Mouse (Mus musculus) v-Abl transformed pro-B cells (cell line): ENCODE results near the gene Tubb2b.
"Not testable (repeated sequence)": the region's sequence is repeated elsewhere in the genome, so short reads cannot be mapped to it uniquely, and the experiment has no call there.

Experiments used
- in situ Hi-C, 2 experiments: fragments of 400-800 bp; cut with MboI; formaldehyde crosslinking; loops; one replicate each; pipeline ENCODE4 v1.15.1; 2025; ENCODE audit not compliant: unreplicated experiment in 2 of 2

The Tubb2b gene

GRCm38 (mm10) chr13:34112369-34113081 lies 17.7 kb downstream of the Tubb2b start:
- in situ Hi-C loops, result no loop called here

- in situ Hi-C loops, result no loop called here
Observed at GRCm38 (mm10) chr13:34111878-34112277, 18.4 kb downstream of the Tubb2b start.

GRCm38 (mm10) chr13:34111019-34111418 lies 19.2 kb downstream of the Tubb2b start:
- in situ Hi-C loops, result no loop called here

GRCm38 (mm10) chr13:34109677-34110058 lies 20.6 kb downstream of the Tubb2b start:
- in situ Hi-C loops, result no loop called here

- in situ Hi-C loops, result no loop called here
Observed at GRCm38 (mm10) chr13:34109035-34109676, 21.1 kb downstream of the Tubb2b start.

GRCm38 (mm10) chr13:34106999-34107398 lies 23.3 kb downstream of the Tubb2b start:
- in situ Hi-C loops, result no loop called here

- in situ Hi-C loops, result no loop called here
Observed at GRCm38 (mm10) chr13:34106256-34106655, 24.0 kb downstream of the Tubb2b start.

GRCm38 (mm10) chr13:34105364-34105763 lies 24.9 kb downstream of the Tubb2b start:
- in situ Hi-C loops, result no loop called here

GRCm38 (mm10) chr13:34101908-34102307 lies 28.4 kb downstream of the Tubb2b start:
- in situ Hi-C loops, result no loop called here

- in situ Hi-C loops, result no loop called here
Observed at GRCm38 (mm10) chr13:34101247-34101646, 29.0 kb downstream of the Tubb2b start.

GRCm38 (mm10) chr13:34100733-34101132 lies 29.5 kb downstream of the Tubb2b start:
- in situ Hi-C loops, result no loop called here

GRCm38 (mm10) chr13:34097086-34097485 lies 33.2 kb downstream of the Tubb2b start:
- in situ Hi-C loops, result no loop called here

GRCm38 (mm10) chr13:34096455-34096854 lies 33.8 kb downstream of the Tubb2b start:
- in situ Hi-C loops, result no loop called here

GRCm38 (mm10) chr13:34095542-34096435 lies 34.5 kb downstream of the Tubb2b start:
- in situ Hi-C loops, result no loop called here

GRCm38 (mm10) chr13:34089358-34089757 lies 40.9 kb downstream of the Tubb2b start:
- in situ Hi-C loops, result no loop called here

GRCm38 (mm10) chr13:34088871-34089288 lies 41.4 kb downstream of the Tubb2b start:
- in situ Hi-C loops, result no loop called here

GRCm38 (mm10) chr13:34088201-34088649 lies 42.0 kb downstream of the Tubb2b start:
- in situ Hi-C loops, result not testable (repeated sequence)

- in situ Hi-C loops, result no loop called here
Observed at GRCm38 (mm10) chr13:34087052-34087812, 43.0 kb downstream of the Tubb2b start.

GRCm38 (mm10) chr13:34084026-34084750 lies 46.1 kb downstream of the Tubb2b start:
- in situ Hi-C loops, result no loop called here

- in situ Hi-C loops, result no loop called here
Observed at GRCm38 (mm10) chr13:34081926-34082325, 48.3 kb downstream of the Tubb2b start.
